Mouse (Mus musculus) right cerebral cortex, adult 2 months (tissue): ENCODE results near the gene Spp2.
"Not testable (repeated sequence)": the region's sequence is repeated elsewhere in the genome, so short reads cannot be mapped to it uniquely, and the experiment has no call there.

Experiments
- DNase-seq, 2 experiments: peaks; one replicate each; pipeline ENCODE4 v3.0.0; 2021 to 2022; ENCODE audit warnings: low spot score in 2 of 2

Spp2 gene

GRCm38 (mm10) chr1:88433096-88433883 lies 26.5 kb downstream of the Spp2 start:
- DNase-seq: no peak

- DNase-seq: no peak
These were observed 27.3 kb downstream of the Spp2 start for GRCm38 (mm10) chr1:88434057-88434456.

GRCm38 (mm10) chr1:88437206-88438126 lies 30.7 kb downstream of the Spp2 start:
- DNase-seq: no peak

GRCm38 (mm10) chr1:88443383-88443782 lies 36.6 kb downstream of the Spp2 start:
- DNase-seq: no peak

GRCm38 (mm10) chr1:88445400-88445799 lies 38.6 kb downstream of the Spp2 start:
- DNase-seq: no peak

GRCm38 (mm10) chr1:88446270-88447030 lies 39.7 kb downstream of the Spp2 start:
- DNase-seq: no peak

GRCm38 (mm10) chr1:88447483-88447882 lies 40.7 kb downstream of the Spp2 start:
- DNase-seq: no peak

- DNase-seq: not testable (repeated sequence)
These were observed 41.3 kb downstream of the Spp2 start for GRCm38 (mm10) chr1:88448094-88448493.

- no peak for DNase-seq
These were observed 43.0 kb downstream of the Spp2 start for GRCm38 (mm10) chr1:88449741-88450140.

GRCm38 (mm10) chr1:88450668-88451067 lies 43.9 kb downstream of the Spp2 start:
- no peak for DNase-seq

- DNase-seq: no peak
These were observed 45.4 kb downstream of the Spp2 start for GRCm38 (mm10) chr1:88452198-88452597.

- DNase-seq: no peak
These were observed 47.9 kb downstream of the Spp2 start for GRCm38 (mm10) chr1:88454703-88455102.

GRCm38 (mm10) chr1:88455761-88456160 lies 49.0 kb downstream of the Spp2 start:
- DNase-seq: no peak

- DNase-seq: peak; percentile 81 to 89
These were observed 49.8 kb downstream of the Spp2 start for GRCm38 (mm10) chr1:88456451-88457072.

- DNase-seq: no peak
These were observed 52.4 kb downstream of the Spp2 start for GRCm38 (mm10) chr1:88459196-88459595.

- no peak for DNase-seq
These were observed 52.9 kb downstream of the Spp2 start for GRCm38 (mm10) chr1:88459655-88460054.

GRCm38 (mm10) chr1:88461096-88461495 lies 54.3 kb downstream of the Spp2 start:
- DNase-seq: no peak

- no peak for DNase-seq
These were observed 55.7 kb downstream of the Spp2 start for GRCm38 (mm10) chr1:88462484-88462883.

- DNase-seq: no peak
These were observed 56.5 kb downstream of the Spp2 start for GRCm38 (mm10) chr1:88463241-88463640.

GRCm38 (mm10) chr1:88464109-88464905 lies 57.5 kb downstream of the Spp2 start:
- no peak for DNase-seq

- DNase-seq: no peak
These were observed 59.0 kb downstream of the Spp2 start for GRCm38 (mm10) chr1:88465722-88466121.
